Mouse (Mus musculus): Measurements from ENCODE around the gene Sec22a. TPM values are rescaled to one million over a fixed set of nuclear protein-coding genes. Genes with fewer than 3 reads are reported as not detected.

Sec22a gene
- polyA plus RNA-seq, 1 experiment from 2014 or later, result 44.1 TPM

DNA sequence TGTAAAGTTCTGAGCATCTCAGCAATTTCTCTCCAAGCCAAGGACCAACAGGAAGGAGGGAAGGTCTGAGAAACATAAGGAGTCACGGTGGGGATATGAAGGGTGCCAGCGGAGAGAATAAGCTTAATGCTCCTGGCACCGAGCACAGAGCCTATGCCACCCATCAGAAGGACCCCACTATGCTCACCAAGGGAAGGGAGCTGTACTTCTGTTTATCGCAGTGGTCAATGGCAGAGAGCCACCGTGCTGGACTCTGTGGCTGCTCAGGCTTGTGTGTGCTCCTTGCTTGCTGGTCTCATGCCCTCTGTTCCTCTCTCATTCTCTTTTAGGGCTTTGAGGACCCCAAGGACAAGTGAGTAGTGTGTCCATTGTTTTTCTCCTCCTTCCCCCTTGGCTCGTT is 85.6 kb downstream of the Sec22a start:
- WGBS, result 73% methylated on average over 6 of the region's 6 CpGs
- DNase-seq (ENCODE audit: low spot score), result no peak
- H3K9me3 ChIP-seq (ENCODE audit: control insufficient read depth, low read length), result no peaks in the 10 kb centered on the region
- H3K9ac ChIP-seq, result no peak overlapping the region
- H3K27me3 ChIP-seq (ENCODE audit: control insufficient read depth, insufficient read depth, low read length), result no peaks in the 10 kb centered on the region
- H3K27ac ChIP-seq, result no peak overlapping the region
- H3K4me2 ChIP-seq (replicated peaks), result no peak overlapping the region
- no peak overlapping the region for H3K4me3 ChIP-seq (replicated peaks; ENCODE audit: low read length)
- no peaks in the 10 kb centered on the region for H3K4me1 ChIP-seq (replicated peaks; ENCODE audit: control insufficient read depth, insufficient read depth, low read length)
- no peak for ATAC-seq (ENCODE audit: low FRiP score)
- H3K36me3 ChIP-seq (replicated peaks; ENCODE audit: control insufficient read depth, insufficient read depth), result peaks cover 18% of the 10 kb centered on the region; the same call in 1 of the 2 replicates

DNA sequence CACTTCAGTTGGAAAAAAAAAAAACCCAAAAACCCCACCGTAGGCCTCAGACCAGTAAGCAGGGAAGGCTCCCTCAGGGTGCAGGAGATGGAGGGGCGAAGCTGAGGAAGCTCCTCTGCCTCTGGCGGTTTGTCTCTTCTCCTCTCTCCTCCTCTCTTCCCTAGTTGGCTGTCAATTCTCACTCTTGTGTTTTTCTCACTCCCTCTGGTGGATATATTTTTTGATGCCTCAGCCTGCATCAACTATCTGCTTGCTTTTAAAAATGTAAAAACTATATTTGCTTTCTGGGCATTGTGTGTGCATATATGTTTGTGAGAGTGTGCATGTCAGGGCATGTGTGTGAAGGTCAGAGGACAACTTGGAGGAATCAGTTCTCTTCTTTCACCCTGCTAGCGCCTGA is 91.3 kb downstream of the Sec22a start:
- no peak overlapping the region for H3K27ac ChIP-seq
- H3K4me3 ChIP-seq (replicated peaks; ENCODE audit: low read length), result no peak overlapping the region
- no peak for DNase-seq (ENCODE audit: low spot score)
- no peaks in the 10 kb centered on the region for H3K4me1 ChIP-seq (replicated peaks; ENCODE audit: control insufficient read depth, insufficient read depth, low read length)
- H3K4me2 ChIP-seq (replicated peaks), result no peak overlapping the region
- H3K27me3 ChIP-seq (ENCODE audit: control insufficient read depth, insufficient read depth, low read length), result no peaks in the 10 kb centered on the region
- no peak for ATAC-seq (ENCODE audit: low FRiP score)
- H3K9ac ChIP-seq, result no peak overlapping the region
- peaks cover 14% of the 10 kb centered on the region; the same call in 1 of the 2 replicates for H3K36me3 ChIP-seq (replicated peaks; ENCODE audit: control insufficient read depth, insufficient read depth)
- H3K9me3 ChIP-seq (ENCODE audit: control insufficient read depth, low read length), result no peaks in the 10 kb centered on the region
- WGBS, result 42% methylated on average over 4 of the region's 4 CpGs

DNA sequence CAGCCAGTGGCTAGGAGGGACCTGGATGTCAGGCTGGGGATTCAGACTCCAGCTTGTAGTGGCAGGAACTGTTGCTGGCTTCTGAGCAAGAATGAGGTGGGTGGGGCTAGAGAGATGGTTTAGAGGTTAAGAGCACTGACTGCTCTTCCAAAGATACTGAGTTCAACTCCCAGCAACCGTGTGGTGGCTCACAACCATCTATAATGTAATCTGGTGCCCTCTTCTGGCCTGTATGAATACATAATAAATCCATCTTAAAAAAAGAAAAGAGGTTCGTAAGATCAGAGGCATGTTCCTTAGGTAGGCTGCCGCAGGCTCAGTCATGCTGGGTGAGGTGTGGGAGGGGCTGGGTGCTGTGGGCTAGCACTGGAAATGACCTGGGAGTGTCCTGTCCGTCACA is 92.1 kb downstream of the Sec22a start:
- Histone ChIP-seq H3K4me2 (replicated peaks) (no peak overlapping the region), H3K4me3 (replicated peaks; ENCODE audit: low read length) (no peak overlapping the region), H3K9me3 (ENCODE audit: control insufficient read depth, low read length) (no peaks in the 10 kb centered on the region), H3K27me3 (ENCODE audit: control insufficient read depth, insufficient read depth, low read length) (no peaks in the 10 kb centered on the region), H3K4me1 (replicated peaks; ENCODE audit: control insufficient read depth, insufficient read depth, low read length) (no peaks in the 10 kb centered on the region), H3K36me3 (replicated peaks; ENCODE audit: control insufficient read depth, insufficient read depth) (peaks cover 8% of the 10 kb centered on the region; the same call in 1 of the 2 replicates), H3K9ac (no peak overlapping the region), H3K27ac (no peak overlapping the region)
- ATAC-seq (ENCODE audit: low FRiP score) (no peak), DNase-seq (ENCODE audit: low spot score) (no peak)
- 54% methylated on average over 4 of the region's 4 CpGs for WGBS

DNA sequence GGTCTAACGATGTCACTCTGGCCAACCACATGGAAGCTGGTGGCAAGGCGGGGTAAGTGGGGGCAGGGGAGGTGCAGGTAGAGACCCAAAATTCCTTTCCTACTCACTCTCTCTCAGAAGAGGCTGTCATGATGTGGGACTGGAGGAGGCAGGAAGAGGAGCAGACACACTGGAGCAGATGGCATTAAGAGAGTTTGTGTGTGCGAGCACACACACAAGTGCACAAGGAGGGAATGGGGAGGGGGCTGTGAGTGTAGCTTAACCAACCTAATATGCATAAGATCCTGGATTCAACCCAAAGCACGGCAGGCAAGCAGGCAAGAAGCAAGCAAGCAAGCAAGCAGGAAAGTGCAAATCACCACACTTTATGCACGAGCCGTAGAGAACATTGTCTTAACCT is 92.8 kb downstream of the Sec22a start:
- Histone ChIP-seq H3K4me3 (replicated peaks; ENCODE audit: low read length) (no peak overlapping the region), H3K27me3 (ENCODE audit: control insufficient read depth, insufficient read depth, low read length) (no peaks in the 10 kb centered on the region), H3K36me3 (replicated peaks; ENCODE audit: control insufficient read depth, insufficient read depth) (peaks cover 8% of the 10 kb centered on the region; the same call in 1 of the 2 replicates), H3K9ac (no peak overlapping the region), H3K4me1 (replicated peaks; ENCODE audit: control insufficient read depth, insufficient read depth, low read length) (no peaks in the 10 kb centered on the region), H3K27ac (no peak overlapping the region), H3K4me2 (replicated peaks) (no peak overlapping the region), H3K9me3 (ENCODE audit: control insufficient read depth, low read length) (no peaks in the 10 kb centered on the region)
- WGBS, result 78% methylated on average over 6 of the region's 6 CpGs
- DNase-seq (ENCODE audit: low spot score), result no peak
- no peak for ATAC-seq (ENCODE audit: low FRiP score)

DNA sequence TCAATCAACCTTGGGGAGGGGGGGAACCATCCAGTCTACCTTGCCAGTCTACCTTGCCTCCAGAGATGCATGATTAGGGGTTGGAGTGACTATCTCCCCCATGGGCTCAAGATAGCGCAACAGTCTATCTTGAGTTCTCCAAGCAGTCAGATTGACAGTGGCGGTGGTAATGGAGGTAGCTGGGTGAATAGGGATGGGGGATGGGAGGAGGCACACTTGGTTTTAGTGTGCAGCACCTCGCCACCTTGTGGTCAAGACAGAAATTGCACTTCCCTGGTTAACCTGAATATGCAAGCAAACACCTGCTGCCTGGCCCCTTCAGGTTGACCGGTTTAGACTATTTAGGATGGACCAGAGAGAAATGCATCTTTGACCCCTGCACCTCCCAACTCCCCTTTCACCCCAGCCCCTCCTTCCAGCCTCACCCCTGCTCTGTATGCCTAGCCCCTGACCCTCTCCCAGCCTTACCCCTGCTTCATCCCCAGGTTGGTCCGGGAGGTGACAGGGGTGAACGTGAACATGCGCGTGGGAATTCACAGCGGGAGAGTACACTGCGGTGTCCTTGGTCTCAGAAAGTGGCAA is 93.3 kb downstream of the Sec22a start:
- ATAC-seq (ENCODE audit: low FRiP score) (peak; percentile 64), DNase-seq (ENCODE audit: low spot score) (peak; percentile 96)
- Histone ChIP-seq H3K4me2 (replicated peaks) (no peak overlapping the region), H3K27me3 (ENCODE audit: control insufficient read depth, insufficient read depth, low read length) (no peaks in the 10 kb centered on the region), H3K4me3 (replicated peaks; ENCODE audit: low read length) (no peak overlapping the region), H3K9ac (no peak overlapping the region), H3K9me3 (ENCODE audit: control insufficient read depth, low read length) (no peaks in the 10 kb centered on the region), H3K36me3 (replicated peaks; ENCODE audit: control insufficient read depth, insufficient read depth) (peaks cover 8% of the 10 kb centered on the region; the same call in 1 of the 2 replicates), H3K27ac (no peak overlapping the region), H3K4me1 (replicated peaks; ENCODE audit: control insufficient read depth, insufficient read depth, low read length) (no peaks in the 10 kb centered on the region)
- 45% methylated on average over 10 of the region's 10 CpGs for WGBS

Other genes starting within 250 kb of the Sec22a start
- gene Adcy5, start 209.0 kb downstream of the Sec22a start, polyA plus RNA-seq (2014; fragmentation: Nextera tagmentation; extraction: Ambion mirVana), result 7.9 and 9.0 TPM in 2 replicates
- gene Pdia5, start 127.0 kb upstream of the Sec22a start, polyA plus RNA-seq (2014; fragmentation: Nextera tagmentation; extraction: Ambion mirVana), result 6.8 and 8.3 TPM in 2 replicates
- gene Sema5b, start 177.2 kb upstream of the Sec22a start, polyA plus RNA-seq (2014; fragmentation: Nextera tagmentation; extraction: Ambion mirVana), result 15.4 and 16.7 TPM in 2 replicates

All from hindbrain, embryonic 14.5 days (tissue).